Mouse (Mus musculus) neural tube, embryonic 15.5 days (tissue): ENCODE results near the gene Serac1. TPM values are rescaled to one million over a fixed set of nuclear protein-coding genes. Genes with fewer than 3 reads are reported as not detected.

Source experiments
- ATAC-seq: fragments of 200-750 bp; cut with Nextera tagmentation; 2 replicates; pipeline ENCODE4 v1.8.0; 2017; ENCODE audit warnings: mild to moderate bottlenecking, moderate TSS enrichment, moderate library complexity; ENCODE audit not compliant: low FRiP score
- H3K27ac ChIP-seq: fragments of 300-500 bp; sonication (generic); replicated peaks from 2 replicates; pipeline ENCODE4 v1.5.1; 2015; ENCODE audit warnings: mild to moderate bottlenecking, inconsistent platforms
- H3K27me3 ChIP-seq: fragments of 300-500 bp; sonication (generic); replicated peaks from 2 replicates; pipeline ENCODE4 v1.6.1; 2015; ENCODE audit warnings: inconsistent platforms
- H3K36me3 ChIP-seq: fragments of 300-500 bp; sonication (generic); 2 replicates; pipeline ENCODE4 v1.6.1; 2015; ENCODE audit warnings: inconsistent platforms
- H3K4me1 ChIP-seq: fragments of 300-500 bp; sonication (generic); 2 replicates; pipeline ENCODE4 v1.6.1; 2015; ENCODE audit warnings: inconsistent platforms
- H3K4me2 ChIP-seq: fragments of 300-500 bp; sonication (generic); 2 replicates; pipeline ENCODE4 v1.6.1; 2015; ENCODE audit warnings: inconsistent platforms, mild to moderate bottlenecking, moderate library complexity
- H3K4me3 ChIP-seq: fragments of 300-500 bp; sonication (generic); replicated peaks from 2 replicates; pipeline ENCODE4 v1.5.1; 2015; ENCODE audit warnings: mild to moderate bottlenecking, inconsistent platforms
- H3K9ac ChIP-seq: fragments of 300-500 bp; sonication (generic); replicated peaks from 2 replicates; pipeline ENCODE4 v1.6.1; 2015; ENCODE audit warnings: mild to moderate bottlenecking, inconsistent platforms
- H3K9me3 ChIP-seq: fragments of 300-500 bp; sonication (generic); replicated peaks from 2 replicates; pipeline ENCODE4 v1.6.1; 2016; ENCODE audit warnings: inconsistent platforms
- WGBS: fragments of 180-500 bp; shearing (Covaris S2); methylation state at CpG from one replicate; pipeline ENCODE4 v1.1.7; 2015; ENCODE audit warnings: mixed read lengths; 5-methylcytosine and 5-hydroxymethylcytosine counted together
- polyA plus RNA-seq: library from polyadenylated mRNA; unstranded; fragments of >200 nt; fragmentation: Nextera tagmentation; extraction: Ambion mirVana; gene quantifications from 2 replicates; pipeline ENCODE4 v1.2.1, GENCODE M21; 2015

Serac1 gene
- polyA plus RNA-seq: 12.3 and 13.1 TPM in 2 replicates

- under 1% methylated on average over 69 of the region's 70 CpGs for whole genome bisulfite sequencing
- peak within 1 kb of the TSS; percentile 91 for H3K27ac ChIP-seq
- H3K27me3 ChIP-seq: no peaks in the 10 kb centered on the region
- ATAC-seq: peak; percentile 95
- H3K9me3 ChIP-seq: no peaks in the 10 kb centered on the region
- peak within 1 kb of the TSS; percentile 88 for H3K9ac ChIP-seq
- peaks cover 17% of the 10 kb centered on the region for H3K36me3 ChIP-seq
- peak within 1 kb of the TSS; percentile 93 for H3K4me3 ChIP-seq
- peaks cover 31% of the 10 kb centered on the region for H3K4me1 ChIP-seq
- H3K4me2 ChIP-seq: peak within 1 kb of the TSS; percentile 71
Measured at GRCm38 (mm10) chr17:6079287-6080122, at the start of gene Serac1, which contains the start of gene Gtf2h5. Gene Serac1, minus strand, starts transcription at chr17:6079741. Gene Gtf2h5, plus strand, starts transcription at chr17:6079786.

GRCm38 (mm10) chr17:6128039-6128438 lies 48.5 kb upstream of the Serac1 start:
- Histone ChIP-seq H3K27me3 (no peaks in the 10 kb centered on the region), H3K4me3 (no peak overlapping the region), H3K36me3 (peaks cover 21% of the 10 kb centered on the region), H3K4me1 (0 out of 2 replicates have a peak, but pooled peaks cover 2% of the 10 kb centered on the region), H3K9ac (no peak overlapping the region), H3K9me3 (no peaks in the 10 kb centered on the region), H3K4me2 (no peak overlapping the region), H3K27ac (no peak overlapping the region)
- 64% methylated on average over 3 of the region's 3 CpGs for WGBS
- no peak for ATAC-seq

- H3K9ac ChIP-seq: no peak overlapping the region
- H3K4me2 ChIP-seq: no peak overlapping the region
- H3K27me3 ChIP-seq: no peaks in the 10 kb centered on the region
- 0 out of 2 replicates have a peak, but pooled peaks cover 2% of the 10 kb centered on the region for H3K4me1 ChIP-seq
- no peak overlapping the region for H3K4me3 ChIP-seq
- peaks cover 30% of the 10 kb centered on the region for H3K36me3 ChIP-seq
- ATAC-seq: no peak
- H3K9me3 ChIP-seq: no peaks in the 10 kb centered on the region
- WGBS: 92% methylated on average over 3 of the region's 3 CpGs
- H3K27ac ChIP-seq: no peak overlapping the region
Measured at GRCm38 (mm10) chr17:6125441-6125840, 45.9 kb upstream of the Serac1 start.

DNA sequence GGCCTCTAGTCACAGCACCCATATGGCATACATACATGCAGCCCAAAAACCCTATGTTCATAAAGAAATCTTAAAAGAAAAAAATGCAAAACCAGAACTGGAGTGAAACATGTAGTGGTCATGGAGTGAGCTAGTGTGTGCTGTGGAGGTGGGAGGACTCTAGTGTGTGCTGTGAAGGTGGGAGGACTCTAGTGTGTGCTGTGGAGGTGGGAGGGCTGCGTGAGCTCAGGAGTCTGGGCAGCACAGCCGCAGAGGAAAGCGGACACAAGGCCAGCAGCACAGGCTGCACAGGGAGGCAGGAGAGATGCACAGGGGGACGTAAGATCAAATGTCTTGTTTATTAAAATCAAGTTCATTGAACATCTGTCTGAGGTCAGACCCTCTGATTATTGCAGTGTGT lies 44.2 kb upstream of the Serac1 start:
- H3K9ac ChIP-seq: no peak overlapping the region
- no peak overlapping the region for H3K4me3 ChIP-seq
- ATAC-seq: no peak
- no peak overlapping the region for H3K4me2 ChIP-seq
- peaks cover 30% of the 10 kb centered on the region for H3K36me3 ChIP-seq
- H3K4me1 ChIP-seq: peaks cover 11% of the 10 kb centered on the region
- WGBS: 87% methylated on average over 4 of the region's 4 CpGs
- no peaks in the 10 kb centered on the region for H3K27me3 ChIP-seq
- no peak overlapping the region for H3K27ac ChIP-seq
- H3K9me3 ChIP-seq: no peaks in the 10 kb centered on the region

DNA sequence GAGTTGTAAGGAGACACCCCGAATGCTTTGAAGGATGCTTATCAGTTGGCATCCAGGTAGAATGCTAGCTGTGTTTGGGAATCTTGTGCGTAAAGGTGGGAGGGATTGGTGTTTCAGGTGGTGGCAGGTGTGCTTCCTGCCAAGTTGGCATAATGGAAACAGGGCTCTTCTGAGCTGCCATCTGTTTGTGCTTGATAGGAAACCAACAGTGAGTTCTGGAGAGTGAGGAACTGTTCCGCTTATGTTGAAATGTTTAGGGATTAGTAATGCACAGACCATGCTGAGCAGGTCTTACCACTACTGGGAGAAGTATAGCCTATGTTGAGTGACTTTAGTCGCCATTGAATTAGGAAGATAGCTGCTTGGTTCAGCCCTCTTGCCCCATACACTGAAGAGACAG lies 39.3 kb upstream of the Serac1 start:
- H3K36me3 ChIP-seq: peaks cover 19% of the 10 kb centered on the region
- H3K27ac ChIP-seq: no peak overlapping the region
- no peak for ATAC-seq
- H3K4me3 ChIP-seq: no peak overlapping the region
- no peak overlapping the region for H3K4me2 ChIP-seq
- H3K4me1 ChIP-seq: peaks cover 19% of the 10 kb centered on the region
- no peaks in the 10 kb centered on the region for H3K9me3 ChIP-seq
- no peaks in the 10 kb centered on the region for H3K27me3 ChIP-seq
- WGBS: 89% methylated on average over 4 of the region's 4 CpGs
- no peak overlapping the region for H3K9ac ChIP-seq

DNA sequence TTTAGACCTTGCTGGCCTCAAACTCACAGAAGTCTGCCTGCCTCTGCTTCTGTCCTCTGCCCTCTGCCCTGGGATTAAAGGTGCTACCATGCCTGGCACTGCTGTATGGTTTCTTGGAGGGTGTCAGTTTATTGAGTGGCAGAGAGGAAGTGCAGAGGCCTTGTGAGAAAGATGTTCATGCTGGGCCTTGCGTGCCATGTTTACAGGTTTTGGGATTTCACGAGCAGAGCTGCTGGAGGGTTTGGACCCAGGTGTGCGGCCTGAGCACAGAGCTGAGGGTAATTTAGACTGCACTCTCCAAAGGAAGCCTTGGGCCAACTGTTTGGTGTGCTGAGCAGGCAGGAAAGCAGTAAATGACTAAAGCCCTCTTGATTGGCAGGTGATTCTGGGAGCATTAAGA lies 38.4 kb upstream of the Serac1 start:
- WGBS: 73% methylated on average over 3 of the region's 3 CpGs
- H3K9ac ChIP-seq: no peak overlapping the region
- no peaks in the 10 kb centered on the region for H3K9me3 ChIP-seq
- H3K4me1 ChIP-seq: peaks cover 19% of the 10 kb centered on the region
- ATAC-seq: no peak
- H3K27ac ChIP-seq: no peak overlapping the region
- H3K4me2 ChIP-seq: no peak overlapping the region
- no peak overlapping the region for H3K4me3 ChIP-seq
- H3K27me3 ChIP-seq: no peaks in the 10 kb centered on the region
- H3K36me3 ChIP-seq: peaks cover 11% of the 10 kb centered on the region

GRCm38 (mm10) chr17:6117148-6117725 lies 37.7 kb upstream of the Serac1 start:
- no peak for ATAC-seq
- Histone ChIP-seq H3K4me3 (no peak overlapping the region), H3K27me3 (no peaks in the 10 kb centered on the region), H3K4me1 (peaks cover 19% of the 10 kb centered on the region), H3K9ac (no peak overlapping the region), H3K9me3 (no peaks in the 10 kb centered on the region), H3K4me2 (no peak overlapping the region), H3K27ac (no peak overlapping the region), H3K36me3 (peaks cover 4% of the 10 kb centered on the region)
- 63% methylated on average over 4 of the region's 4 CpGs for WGBS

DNA sequence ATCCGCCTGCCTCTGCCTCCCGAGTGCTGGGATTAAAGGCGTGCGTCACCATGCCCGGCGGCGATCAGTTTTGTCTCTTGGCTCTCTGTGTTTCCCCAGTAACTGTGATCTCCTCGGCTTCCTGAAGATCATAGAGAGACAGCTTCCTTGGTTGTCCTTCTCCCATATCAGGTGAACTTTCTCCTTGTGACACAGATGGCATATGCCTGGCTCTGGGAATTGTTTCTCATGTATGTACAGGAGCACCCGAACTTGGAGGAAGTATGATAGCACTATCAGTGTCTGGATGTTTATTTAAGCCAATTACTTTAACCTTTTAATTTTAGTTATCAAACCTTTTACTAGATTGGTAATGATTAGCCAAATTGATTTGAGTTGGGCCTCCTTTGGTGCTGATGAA lies 35.5 kb upstream of the Serac1 start:
- Histone ChIP-seq H3K9me3 (no peaks in the 10 kb centered on the region), H3K4me2 (no peak overlapping the region), H3K36me3 (no peaks in the 10 kb centered on the region), H3K27ac (no peak overlapping the region), H3K4me3 (no peak overlapping the region), H3K27me3 (no peaks in the 10 kb centered on the region), H3K9ac (no peak overlapping the region), H3K4me1 (peaks cover 26% of the 10 kb centered on the region)
- WGBS: 96% methylated on average over 9 of the region's 9 CpGs
- ATAC-seq: no peak

DNA sequence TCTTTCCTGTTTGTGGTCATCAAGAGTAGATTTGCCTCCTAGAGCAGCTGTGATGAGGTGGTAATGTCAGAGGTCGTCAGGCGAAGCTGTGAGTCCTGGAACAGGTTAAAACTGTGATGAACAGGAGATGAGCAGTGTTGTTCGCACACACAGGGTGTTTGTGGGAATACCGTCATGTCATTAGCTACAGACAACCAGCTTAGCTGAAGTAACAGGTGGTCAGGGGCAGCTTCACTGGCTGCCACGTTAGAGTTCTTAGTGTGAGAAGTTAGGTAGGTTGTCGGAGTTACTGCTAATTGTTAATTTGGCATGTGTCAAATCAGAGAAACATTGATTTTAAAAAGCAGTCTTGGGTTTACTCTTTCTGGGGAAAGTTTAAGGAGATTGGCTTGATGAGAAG lies 34.1 kb upstream of the Serac1 start:
- ATAC-seq: no peak
- Histone ChIP-seq H3K4me1 (peaks cover 27% of the 10 kb centered on the region), H3K9ac (no peak overlapping the region), H3K36me3 (no peaks in the 10 kb centered on the region), H3K4me2 (no peak overlapping the region), H3K27ac (no peak overlapping the region), H3K9me3 (no peaks in the 10 kb centered on the region), H3K27me3 (no peaks in the 10 kb centered on the region), H3K4me3 (no peak overlapping the region)
- 87% methylated on average over 6 of the region's 6 CpGs for WGBS

GRCm38 (mm10) chr17:6110956-6111355 lies 31.4 kb upstream of the Serac1 start:
- Histone ChIP-seq H3K9me3 (no peaks in the 10 kb centered on the region), H3K27ac (no peak overlapping the region), H3K4me1 (peaks cover 32% of the 10 kb centered on the region), H3K36me3 (no peaks in the 10 kb centered on the region), H3K9ac (no peak overlapping the region), H3K4me3 (no peak overlapping the region), H3K27me3 (no peaks in the 10 kb centered on the region), H3K4me2 (no peak overlapping the region)
- no peak for ATAC-seq
- WGBS: 78% methylated on average over 3 of the region's 3 CpGs

DNA sequence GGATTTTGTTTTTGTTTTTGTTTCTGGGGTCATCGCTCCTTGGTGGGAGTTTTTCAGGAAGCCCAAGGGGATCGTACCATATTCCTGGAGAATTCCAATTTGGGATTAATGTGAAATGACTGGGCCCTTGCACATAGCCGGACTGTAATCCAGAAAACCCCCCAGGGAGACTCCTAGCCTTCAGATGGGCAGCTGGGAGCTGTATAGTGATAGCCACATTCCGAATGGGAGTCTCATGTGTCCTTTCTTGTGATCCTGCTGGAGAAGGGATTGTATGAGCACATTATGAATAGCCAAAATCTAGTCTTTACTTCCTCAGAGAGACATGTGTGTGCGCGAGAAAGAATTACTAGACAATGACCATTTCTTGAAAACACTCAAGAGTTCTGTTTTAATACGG lies 28.6 kb upstream of the Serac1 start:
- H3K27me3 ChIP-seq: no peaks in the 10 kb centered on the region
- peak overlapping the region; percentile 95 for H3K4me3 ChIP-seq
- peaks cover 44% of the 10 kb centered on the region for H3K4me1 ChIP-seq
- 33% methylated on average over 7 of the region's 7 CpGs for WGBS
- peak overlapping the region; percentile 98 for H3K27ac ChIP-seq
- peak overlapping the region; percentile 71 for H3K4me2 ChIP-seq
- peak overlapping the region; percentile 99 for H3K9ac ChIP-seq
- no peak for ATAC-seq
- H3K9me3 ChIP-seq: no peaks in the 10 kb centered on the region
- no peaks in the 10 kb centered on the region for H3K36me3 ChIP-seq

GRCm38 (mm10) chr17:6107015-6107601 lies 27.6 kb upstream of the Serac1 start:
- Histone ChIP-seq H3K27me3 (no peaks in the 10 kb centered on the region), H3K9me3 (no peaks in the 10 kb centered on the region), H3K4me1 (peaks cover 44% of the 10 kb centered on the region), H3K4me3 (peak overlapping the region; percentile 95), H3K36me3 (no peaks in the 10 kb centered on the region), H3K9ac (peak overlapping the region; percentile 99), H3K4me2 (peak overlapping the region; percentile 71), H3K27ac (peak overlapping the region; percentile 98)
- ATAC-seq: peak; percentile 70
- 0% methylated on average over 40 of the region's 50 CpGs for WGBS
